Mouse (Mus musculus) megakaryocyte, embryonic 14.5 days (primary cell): Measurements from ENCODE around the gene Adat3.

Experiments used
- FLI1 ChIP-seq: IDR thresholded peaks from 2 replicates; pipeline ENCODE4 v1.6.1; 2012; ENCODE audit warnings: low read length, inconsistent platforms, mixed read lengths
- GATA1 ChIP-seq: IDR thresholded peaks from 3 replicates; pipeline ENCODE4 v1.6.1; 2012; ENCODE audit warnings: mixed read lengths, low read length, inconsistent platforms, borderline replicate concordance

DNA sequence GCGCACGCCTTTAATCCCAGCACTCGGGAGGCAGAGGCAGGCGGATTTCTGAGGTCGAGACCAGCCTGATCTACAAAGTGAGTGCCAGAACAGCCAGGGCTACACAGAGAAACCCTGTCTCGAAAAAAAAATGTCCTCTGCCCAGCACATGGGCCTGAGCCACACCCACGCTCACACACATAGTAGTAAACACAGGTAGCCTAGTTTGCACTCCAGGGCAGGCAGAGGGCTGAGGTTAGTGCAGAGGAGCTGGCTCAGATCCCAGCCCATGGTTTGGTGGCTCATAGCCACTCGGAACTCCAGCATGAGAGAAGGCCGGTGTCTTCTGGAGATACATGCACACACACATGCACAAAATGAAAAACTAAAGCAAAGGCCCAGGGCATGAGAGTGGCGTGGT, 44.3 kb downstream of the Adat3 start:
- TF ChIP-seq GATA1 (no peak), FLI1 (no peak)
